Mouse (Mus musculus) neural tube, embryonic 10.5 days (tissue): ENCODE data around the gene Card6.

ENCODE experiments used
- DNase-seq: peaks from one replicate; pipeline ENCODE4 v3.0.0-alpha.2; 2017; ENCODE audit warnings: low spot score; ENCODE audit errors: extremely low spot score

Card6 gene

DNA sequence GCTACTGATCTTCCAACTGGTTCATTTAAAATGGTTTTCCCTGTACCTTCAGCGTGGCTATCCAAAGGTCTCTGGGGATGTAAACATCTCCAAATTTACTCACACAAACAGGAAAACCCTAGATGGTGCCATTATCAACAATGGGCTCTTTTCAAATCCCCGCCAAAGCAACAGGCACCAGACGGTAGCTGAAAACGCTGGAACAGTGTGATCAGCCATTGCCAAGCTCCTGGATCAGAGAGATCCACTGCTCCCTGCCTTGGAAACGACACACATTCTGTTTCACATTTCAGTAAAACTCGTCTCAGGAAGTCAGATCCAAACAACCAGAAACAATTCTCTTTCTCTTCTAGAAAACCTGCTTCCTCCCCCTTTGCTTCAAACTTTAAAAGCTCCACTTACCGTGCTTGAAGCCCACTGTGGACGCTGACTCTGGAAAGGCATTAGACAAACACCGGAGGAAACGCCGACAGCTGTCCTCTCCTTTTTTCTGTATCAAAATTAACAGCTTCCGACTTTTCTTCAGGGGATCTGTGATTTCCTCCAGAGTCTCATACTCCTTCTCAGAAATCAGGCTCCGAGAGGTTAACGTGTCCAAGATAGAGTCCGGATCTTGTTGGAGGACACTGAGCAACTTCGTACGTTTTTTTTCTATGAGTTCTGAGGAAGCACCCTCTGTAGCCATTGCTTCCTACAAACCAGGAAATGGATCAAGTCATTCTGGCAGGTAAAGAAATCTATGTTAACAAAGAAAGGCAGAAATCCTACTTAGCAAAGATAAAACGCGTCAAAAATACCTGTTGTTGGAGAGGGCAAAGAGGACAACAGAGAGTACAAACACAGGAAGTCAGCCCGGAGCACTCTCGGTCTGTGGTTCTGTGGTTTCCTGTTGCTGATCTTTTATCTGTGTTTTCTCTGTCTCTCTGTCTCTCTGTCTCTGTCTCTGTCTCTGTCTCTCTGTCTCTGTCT is at the start of gene Card6:
TSS of gene Card6 (minus strand) at position 854 of the 969 bp plus-strand sequence.
- no peak for DNase-seq

DNA sequence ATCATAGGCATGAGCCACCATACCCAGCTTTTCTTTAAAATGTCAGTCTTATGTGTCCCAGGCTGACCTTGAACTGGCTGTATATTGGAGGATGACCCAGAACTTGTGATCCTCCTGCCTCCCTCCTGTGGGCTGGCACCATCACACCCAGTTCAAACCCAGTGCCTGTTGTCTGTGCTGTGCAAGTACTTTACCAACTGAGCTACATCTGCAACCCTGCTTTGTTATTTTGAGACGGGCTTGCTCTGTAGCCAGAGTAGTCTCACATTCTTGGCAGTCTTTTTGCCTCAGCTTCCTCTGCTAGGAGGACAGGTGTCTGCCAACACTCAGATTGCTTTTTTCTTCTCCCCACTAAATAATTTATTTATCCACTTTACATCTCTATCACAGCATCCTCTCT is 49.0 kb upstream of the Card6 start:
- DNase-seq = no peak

DNA sequence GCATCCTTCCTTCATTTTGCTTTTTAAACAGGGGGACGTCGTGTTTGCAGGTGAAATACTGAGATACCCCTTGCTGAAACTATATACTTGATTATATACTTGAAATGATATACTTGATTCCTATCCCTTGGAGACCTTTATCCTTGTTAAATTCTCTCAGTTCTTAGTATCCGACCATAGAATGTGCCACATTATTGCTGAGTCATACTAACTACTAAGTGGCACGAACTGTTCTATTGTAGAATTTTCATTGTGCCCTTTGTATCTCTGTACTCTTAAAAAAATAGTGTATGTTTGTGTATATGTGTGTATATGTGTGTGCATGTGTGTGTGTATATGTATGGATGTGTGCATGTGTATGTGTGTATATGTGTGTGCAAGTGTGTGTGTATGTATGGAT is 48.0 kb upstream of the Card6 start:
- DNase-seq = no peak

DNA sequence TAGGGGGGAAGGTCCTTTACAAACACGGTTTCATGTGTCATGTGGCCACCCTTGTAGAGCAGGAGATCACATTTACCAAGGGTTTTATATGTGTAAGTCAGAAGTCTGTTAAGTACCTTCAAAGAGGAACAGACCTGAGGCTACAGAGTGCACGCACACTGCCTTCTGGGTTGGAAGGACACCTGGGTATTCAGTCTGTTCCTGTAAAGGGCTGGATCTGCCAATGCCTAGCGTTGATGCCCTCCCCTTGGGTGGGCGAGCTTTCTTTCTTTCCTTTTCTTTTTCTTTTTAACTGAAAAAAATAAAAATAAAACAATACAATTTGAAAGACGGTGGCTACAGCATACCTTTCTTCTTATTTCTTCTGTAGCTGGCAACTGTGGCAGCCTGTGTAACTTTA is 46.8 kb upstream of the Card6 start:
- no peak for DNase-seq

DNA sequence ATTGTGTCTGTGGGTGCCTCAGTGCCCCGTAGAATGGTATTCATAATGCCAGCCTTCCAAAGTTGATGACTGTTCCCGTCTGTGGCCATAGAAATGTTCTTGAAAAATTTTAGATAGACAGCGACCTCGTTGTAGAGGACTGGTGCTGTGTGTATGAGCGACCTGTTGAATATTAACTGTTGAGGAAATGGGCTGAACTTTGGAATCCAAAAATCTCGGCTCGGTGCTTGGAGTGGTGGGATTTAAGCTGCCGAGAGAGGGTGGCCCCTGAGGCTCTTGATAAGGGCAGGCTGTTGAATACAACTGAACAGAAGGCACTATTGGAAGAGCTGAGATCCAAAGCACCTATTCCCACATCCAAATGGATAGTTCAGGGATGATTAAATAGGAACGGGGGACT is 46.3 kb upstream of the Card6 start:
- no peak for DNase-seq

DNA sequence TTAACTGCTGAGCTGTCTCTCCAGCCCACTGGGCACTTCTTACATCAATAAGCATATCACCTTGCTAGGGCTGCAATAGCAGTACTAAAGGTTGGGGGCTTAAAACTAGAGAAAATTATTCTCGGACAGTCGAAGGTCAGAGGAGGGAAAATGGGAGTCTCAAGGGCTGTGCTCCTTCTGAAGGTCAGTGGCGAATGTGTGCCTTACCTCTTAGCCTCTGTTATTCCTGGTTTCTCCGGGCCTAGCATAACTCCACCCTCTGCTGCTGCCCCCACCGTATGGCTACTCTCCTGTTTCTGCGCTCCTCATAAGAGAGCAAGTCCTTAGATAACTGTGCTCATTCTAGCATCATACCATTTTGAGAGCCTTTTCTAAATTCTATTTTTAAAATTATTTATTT is 43.8 kb upstream of the Card6 start:
- DNase-seq = no peak

DNA sequence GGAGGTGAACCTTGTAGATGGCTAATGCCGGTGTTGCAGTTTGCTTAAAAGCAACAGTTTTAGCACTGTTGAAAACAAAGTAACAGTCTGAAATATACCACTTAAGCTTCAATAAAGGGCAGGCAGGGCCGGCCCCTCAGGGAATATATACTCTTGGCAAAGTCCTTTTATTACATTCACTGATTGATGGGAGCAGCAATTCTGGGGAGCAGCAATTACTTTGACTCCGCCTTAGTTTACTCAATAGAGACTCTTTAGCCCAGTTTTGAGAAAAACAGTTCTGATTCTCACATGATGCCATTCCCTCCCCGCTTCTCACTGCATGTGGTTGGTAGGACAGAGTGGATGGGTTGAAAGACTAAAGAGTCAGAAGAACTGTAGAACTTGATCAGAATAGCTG is 40.8 kb upstream of the Card6 start:
- DNase-seq = no peak

DNA sequence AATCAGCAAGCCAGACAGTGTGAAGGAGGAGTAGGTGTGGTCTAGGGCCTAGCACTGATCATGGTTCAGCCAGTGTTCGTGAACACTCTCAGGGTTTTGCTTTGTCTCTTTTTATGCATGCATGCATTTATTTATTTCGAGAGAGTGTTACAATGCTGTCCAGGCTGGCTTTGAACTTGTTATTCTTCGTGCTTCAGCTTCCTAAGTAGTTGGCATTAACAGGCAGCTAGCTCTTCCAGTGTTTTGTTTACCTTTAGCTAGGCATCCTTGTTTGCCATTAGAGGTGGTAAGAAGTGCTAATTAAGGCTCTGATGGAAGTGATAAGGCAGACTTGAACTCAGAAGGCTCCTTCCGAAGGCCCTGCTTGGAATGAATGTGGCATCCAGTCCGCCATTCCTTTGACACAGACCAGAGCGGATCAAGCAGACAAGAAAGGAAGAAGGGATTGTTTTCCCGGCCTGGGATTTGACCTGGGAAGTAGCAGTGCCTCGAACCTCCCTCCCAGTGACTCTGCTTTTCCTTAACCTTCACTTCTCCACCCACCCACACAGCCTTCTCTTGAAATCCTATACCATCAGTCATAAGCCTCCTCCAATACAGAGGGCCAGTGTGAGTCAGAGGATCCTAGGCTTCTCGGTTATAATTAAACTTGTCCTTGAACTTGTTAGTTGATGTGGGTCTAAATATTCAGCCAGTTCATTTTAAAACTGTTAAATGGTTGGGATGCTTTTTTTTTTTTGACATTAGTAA is 37.0 kb upstream of the Card6 start:
- no peak for DNase-seq

DNA sequence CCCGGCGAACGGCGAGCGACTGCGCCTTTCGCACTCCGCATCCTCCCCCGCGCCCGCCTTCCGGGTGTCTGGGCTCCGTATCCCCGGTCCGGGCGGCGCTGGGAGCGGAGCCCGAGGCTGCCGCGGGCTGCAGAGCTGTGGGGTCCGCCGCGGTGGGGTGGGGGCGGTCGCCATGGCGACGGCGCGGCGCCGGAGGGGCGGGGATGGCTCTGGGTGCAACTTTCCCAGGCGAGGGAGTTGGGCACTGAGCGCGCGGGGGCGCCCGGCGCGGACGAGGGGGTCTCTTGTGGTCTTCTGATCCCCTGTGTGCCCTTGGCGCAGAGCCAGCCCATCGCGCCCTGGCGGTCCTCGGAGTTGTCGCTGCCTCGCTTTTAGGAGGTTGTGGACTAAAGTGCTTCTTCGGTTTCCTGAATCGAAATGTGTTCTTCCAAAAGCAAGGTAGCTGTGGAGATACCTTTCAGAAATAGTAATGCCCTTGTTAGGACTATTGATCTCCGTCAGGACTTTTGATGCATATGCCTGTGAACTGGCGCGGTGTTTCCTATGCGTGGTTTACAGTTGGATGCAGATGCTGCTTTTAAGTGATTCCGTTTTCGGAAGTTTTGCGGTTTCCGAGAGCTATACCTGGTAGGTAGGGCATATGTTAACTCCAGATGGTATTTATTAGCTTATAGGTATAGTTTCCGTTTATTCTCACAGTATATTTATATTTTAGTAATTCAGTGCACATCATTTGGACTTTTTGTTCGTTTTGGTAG is 35.9 kb upstream of the Card6 start:
- peak; percentile 84 for DNase-seq

DNA sequence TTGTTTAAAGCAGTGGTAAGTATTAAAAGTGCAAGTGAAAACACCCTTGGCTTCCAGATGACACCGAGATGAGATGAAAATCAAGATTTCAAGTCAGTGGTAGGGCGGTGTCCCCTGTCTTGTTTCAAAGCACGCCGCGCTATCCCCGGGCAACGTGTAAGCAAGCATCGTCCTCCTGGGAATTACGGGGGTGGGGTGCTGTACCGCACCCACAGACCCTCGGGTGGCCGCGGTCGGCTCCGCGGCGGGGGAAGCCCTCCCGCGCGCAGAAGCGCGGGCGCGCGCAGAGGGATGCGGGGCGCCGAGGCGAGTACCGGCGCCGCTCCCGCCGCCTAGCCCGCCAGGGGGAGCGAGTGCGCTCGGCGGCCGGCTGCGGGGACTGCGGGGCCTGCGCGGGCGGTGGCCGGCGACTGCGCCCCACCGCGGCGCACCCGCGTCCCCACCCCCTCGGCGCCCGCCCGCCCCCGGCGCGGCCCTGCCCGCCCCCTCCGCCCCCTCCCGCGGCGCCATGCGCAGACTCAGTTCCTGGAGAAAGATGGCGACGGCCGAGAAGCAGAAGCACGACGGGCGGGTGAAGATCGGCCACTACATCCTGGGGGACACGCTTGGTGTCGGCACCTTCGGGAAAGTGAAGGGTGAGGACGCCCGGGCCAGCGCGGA is 35.2 kb upstream of the Card6 start, which contains the start of gene Prkaa1:
TSS of gene Prkaa1 (plus strand) at position 501 of the 660 bp plus-strand sequence.
- peak; percentile 73 for DNase-seq

DNA sequence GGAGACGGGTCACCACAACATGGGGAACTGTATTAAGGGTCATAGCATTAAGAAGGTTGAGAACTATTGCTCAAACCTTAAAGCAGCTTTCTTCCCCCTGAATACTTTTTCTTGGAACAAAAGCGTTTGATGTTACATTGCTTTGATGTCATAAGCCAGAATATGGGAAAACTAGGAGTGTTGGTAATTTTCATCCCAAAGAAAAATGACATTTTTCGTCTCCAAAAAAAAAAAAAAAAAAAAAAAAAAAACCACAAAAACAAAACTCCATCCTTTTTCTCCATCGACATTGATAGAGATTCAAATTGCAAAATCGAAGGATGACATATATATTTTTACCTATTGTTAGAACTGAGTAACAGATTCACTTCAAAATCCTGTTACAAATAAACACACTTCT is 34.4 kb upstream of the Card6 start:
- no peak for DNase-seq

DNA sequence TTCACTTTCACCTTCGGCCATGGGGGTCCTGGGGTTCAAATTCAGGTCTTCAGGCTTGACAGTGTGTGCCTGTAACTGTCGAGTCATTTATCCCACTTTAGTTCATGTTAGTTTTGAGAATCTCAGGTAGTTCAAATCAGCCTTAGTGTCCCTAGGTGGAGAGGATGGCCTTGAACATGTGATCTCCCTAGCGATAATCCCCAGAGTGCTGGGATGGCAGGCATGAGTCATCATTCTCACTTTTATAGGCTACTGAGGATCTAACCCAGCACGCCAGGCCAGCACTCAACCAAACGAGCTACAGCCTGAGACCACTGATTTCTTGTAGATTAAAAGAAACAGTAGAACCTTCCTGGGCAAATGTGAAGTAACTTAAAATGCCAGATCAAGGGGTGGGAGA is 33.7 kb upstream of the Card6 start:
- DNase-seq = no peak

DNA sequence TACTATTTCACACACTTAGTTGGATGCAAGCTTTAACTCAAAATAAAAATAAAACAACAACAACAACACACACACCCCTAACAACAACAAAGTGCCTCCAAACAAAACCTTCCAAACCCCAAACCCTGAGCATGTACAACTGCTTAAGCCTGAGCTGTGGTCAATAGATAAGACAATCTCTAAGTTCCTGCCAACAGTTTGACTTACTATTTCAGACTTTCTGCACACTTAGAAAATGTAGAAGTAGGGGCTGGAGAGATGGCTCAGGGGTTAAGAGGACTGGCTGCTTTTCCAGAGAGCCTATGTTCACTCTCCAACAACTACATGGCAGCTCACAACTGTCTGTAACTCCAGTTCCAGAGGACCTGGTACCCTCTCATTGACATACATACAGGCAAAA is 32.0 kb upstream of the Card6 start:
- no peak for DNase-seq

DNA sequence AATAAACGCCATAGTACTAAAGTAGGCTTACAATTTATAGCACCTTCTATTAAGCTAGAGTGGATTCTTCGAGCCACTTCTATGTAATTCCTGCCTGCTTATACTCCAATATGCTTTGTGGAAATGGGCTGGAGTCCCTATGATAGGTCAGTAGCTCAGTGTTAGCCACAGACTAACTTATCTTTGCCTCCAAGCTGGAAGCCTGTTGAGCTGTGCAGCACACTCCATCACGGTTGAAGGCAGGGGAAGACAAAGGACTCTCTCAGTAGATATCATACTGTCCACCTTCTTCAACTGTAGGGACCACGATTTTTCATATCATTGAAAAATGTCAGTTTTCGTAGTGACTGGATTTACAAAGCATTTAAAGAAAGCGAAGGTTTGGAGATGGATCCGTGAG is 31.5 kb upstream of the Card6 start:
- no peak for DNase-seq

DNA sequence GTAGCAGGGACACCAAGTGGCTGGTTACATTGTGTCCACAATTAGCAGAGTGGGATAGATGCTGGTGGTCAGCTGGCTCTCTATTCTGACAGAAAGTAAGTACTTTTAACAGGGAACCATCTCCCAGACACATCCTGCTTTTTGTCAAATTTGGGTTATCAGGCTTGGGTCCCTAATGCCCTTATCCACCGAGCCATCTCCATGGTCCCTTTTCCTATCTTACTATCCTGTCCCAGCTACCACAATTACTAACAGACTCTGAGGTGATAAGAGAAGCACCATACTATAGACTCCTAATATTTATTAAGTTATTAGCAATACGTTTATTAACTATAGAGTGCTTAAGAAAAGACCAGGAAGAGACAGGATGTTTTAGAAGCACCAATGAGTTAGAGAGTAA is 31.0 kb upstream of the Card6 start:
- no peak for DNase-seq

DNA sequence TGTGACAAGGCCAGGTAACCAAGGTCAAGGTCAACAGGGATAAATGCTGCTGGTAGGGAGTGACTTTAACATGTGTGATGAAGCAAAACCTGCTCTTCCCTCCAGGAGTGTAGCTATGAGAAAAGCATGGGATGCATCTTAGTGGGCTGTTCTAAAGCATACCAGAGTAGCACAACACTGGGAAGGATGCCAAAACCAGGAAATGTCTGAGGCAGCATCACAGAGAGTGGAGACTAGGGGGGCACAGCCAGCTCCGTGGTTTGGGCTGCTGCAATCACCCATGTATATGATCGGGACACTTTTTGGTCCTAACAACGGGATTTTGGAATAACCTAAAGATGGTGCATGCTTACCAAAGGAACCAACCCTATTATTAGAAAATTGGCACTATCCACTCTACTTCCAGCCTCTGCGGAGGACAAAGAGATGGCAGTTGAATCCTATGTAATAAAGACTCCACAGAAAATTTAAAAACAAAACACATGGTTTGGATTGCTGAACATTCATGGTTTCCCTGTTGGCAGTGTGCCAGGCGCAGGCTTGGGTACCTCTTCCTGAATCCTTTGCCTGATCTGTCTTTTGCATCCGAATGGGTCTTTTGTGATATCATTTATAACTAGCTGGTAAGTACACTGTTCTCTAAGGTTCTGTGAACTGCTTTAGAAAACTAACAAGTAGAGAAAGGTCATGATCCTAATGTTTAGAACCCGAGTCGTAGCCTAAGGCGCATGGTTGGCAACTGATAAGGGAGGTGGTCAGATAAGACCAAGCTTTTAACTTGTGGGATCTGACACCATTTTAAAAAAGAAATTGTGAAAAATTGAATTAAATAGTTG is 29.9 kb upstream of the Card6 start:
- DNase-seq = no peak

DNA sequence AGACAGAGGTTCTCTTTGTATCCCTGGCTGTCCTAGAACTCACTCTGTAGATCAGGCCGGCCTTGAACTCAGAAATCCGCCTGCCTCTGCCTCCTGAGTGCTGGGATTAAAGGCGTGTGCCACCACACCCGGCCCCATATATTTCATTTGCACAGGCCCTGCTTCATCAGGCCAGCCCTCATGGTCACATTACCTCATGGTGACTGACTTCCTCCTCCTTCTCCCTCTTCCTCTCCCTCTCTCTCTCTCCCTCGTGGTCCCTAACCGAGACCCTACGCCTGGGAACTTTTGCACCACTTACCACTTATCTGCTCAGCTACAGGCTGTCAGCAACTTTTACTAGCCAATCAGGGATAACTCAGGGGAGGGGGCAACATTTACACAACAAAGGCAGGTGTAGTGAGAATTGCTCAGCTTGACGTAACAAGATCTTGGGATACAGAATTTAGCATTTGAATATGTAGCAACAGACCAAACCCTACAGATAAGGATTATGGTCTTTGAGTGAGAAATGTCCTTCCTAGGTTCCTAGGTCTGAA is 26.7 kb upstream of the Card6 start:
- DNase-seq = no peak

DNA sequence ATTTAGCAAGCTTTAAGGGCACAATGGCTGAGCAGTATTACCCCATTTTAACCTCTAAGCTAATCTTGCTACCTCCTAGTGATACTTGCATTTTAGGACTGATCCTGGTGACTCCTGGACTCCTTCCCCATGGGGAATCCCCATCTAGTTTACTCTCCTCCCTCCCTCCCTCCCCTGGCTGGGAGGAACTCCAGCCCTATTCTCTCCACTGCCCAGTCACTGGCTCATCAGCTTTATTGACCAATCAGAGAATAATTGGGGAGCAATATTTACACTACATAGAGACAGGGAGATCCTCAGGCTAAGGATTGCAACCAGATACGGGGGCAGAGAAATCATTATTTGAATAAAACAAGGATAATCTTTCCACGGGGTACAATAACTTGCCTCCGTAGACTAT is 25.8 kb upstream of the Card6 start:
- DNase-seq = no peak

DNA sequence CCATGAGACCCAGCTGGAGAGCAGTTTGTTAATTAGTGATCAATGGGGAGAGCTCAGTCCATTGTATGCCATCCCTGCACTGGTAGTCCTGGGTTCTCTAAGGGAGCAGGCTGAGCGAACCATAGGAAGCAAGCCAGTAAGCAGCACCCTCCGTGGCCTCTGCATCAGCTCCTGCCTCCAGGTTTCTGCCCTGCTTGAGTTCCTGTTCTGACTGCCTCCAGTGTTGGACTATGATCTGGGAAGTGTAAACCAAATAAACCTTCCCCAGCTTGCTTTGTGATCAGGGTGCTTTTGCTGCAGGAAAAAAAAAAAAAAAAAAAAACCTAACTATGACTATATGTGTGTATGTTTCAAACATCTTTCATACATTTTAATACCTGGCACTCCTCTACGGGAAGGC is 25.0 kb upstream of the Card6 start:
- DNase-seq = no peak
